Mouse (Mus musculus) 3T3-L1 (cell line): ENCODE measurements around the gene Fig4.

Source experiments
- DNase-seq: peaks from one replicate; pipeline ENCODE4 v3.0.0-alpha.2; 2015; ENCODE audit warnings: low read depth, low spot score

Fig4 gene

GRCm38 (mm10) chr10:41146141-41146540 is 156.9 kb downstream of the Fig4 start:
- DNase-seq: no peak
